Comparison of ENCODE assay signal across 12 mouse cellular contexts in the genomic region with DNA sequence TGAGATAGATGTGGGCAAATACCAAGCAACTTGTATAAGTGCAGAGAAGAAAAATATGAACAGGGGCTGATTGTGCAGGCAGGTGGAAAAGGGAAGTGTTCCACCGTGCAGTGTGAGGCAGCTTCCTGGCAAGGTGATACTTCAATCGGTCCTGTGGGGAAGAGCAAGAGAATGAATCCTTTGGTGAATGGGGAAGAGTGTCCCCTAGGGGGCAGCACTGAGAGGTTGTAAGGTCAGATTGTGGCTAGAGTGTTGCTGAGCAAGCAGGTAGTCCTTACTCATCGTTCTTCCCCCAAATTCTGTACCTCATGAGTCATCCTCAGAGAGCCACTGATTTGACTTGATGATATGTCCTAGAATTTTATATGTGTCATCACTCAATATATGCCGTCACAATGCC. TPM values are rescaled to one million over a fixed set of nuclear protein-coding genes. Genes with fewer than 3 reads are reported as not detected.
DNase-seq lines count a peak whose midpoint lies in the region; ATAC-seq and TF ChIP-seq lines count a peak whose summit lies in the region.
"Had no signal": no experiment of that assay in that cellular context is flagged by ENCODE, and none has a peak within 500 bp of the region (broad histone marks: within the 10 kb centered on the region; RNA-seq: fewer than 3 reads in every experiment).

No protein-coding gene starts in this region.

- intact Hi-C loops in left cerebral cortex, adult 2 months (cut with DNase I), result no loop called here
- intact Hi-C loops in left cerebral cortex, postnatal 36 days (cut with DNase I), result no loop called here

- no peaks in the 10 kb centered on the region for H3K27me3 ChIP-seq in splenic B cell, adult 2 months (ENCODE audit: control insufficient read depth, insufficient read depth, low read length, poor library complexity, severe bottlenecking)

- TF ChIP-seq CTCF in left cerebral cortex, adult 2 months (IDR thresholded peaks at IDR 0.05), result peak; percentile 58

- peak; percentile 15 for ATAC-seq in inflammation-experienced regulatory T-cells, adult 6 months

- H3K4me3 ChIP-seq in left cerebral cortex, adult 2 months, result no peak overlapping the region
- H3K4me3 ChIP-seq: liver, embryonic 15.5 days had no signal

- H3K27ac ChIP-seq in left cerebral cortex, adult 2 months, result no peak overlapping the region
- H3K27ac ChIP-seq: liver, embryonic 15.5 days had no signal

- no peaks in the 10 kb centered on the region for H3K36me3 ChIP-seq in splenic B cell, adult 2 months (ENCODE audit: control insufficient read depth, insufficient read depth, low read length, poor library complexity, severe bottlenecking)
- H3K36me3 ChIP-seq: liver, embryonic 15.5 days had no signal

- DNase-seq in adrenal gland, adult (ENCODE audit: inconsistent age in 2 of 2, low spot score in 1 of 2), result peak; percentile 48 to 79
- DNase-seq in adrenal gland, postnatal 4 days (ENCODE audit: low spot score in 2 of 2), result no peak
- DNase-seq in left cerebral cortex, adult 2 months (ENCODE audit: extremely low spot score in 1 of 2, low spot score in 2 of 2), result peak in 1 of 2 experiments; percentile 43
- no peak for DNase-seq in left cerebral cortex, postnatal 36 days (ENCODE audit: low spot score in 2 of 2)
- peak; percentile 57 for DNase-seq in adrenal gland, adult 2 months
- DNase-seq in splenic B cell, adult 2 months (ENCODE audit: low read depth, low spot score), result peak; percentile 71
- no peak for DNase-seq in layer of hippocampus, adult 11-12 months (ENCODE audit: low spot score)

RNA-seq across cellular contexts. Expression of gene Tub, which starts 4.0 kb away (rescaled TPM):
- 10 to 100 TPM; 44.9 to 48.1 TPM for total RNA-seq in adrenal gland, postnatal 4 days (2021)
- 100 to 1,000 TPM; 140 to 148 TPM for total RNA-seq in left cerebral cortex, adult 2 months (2021)
- total RNA-seq in left cerebral cortex, postnatal 36 days (2021), result 100 to 1,000 TPM; 106 to 143 TPM
- 10 to 100 TPM; 25.9 to 41.5 TPM for total RNA-seq in adrenal gland, adult 2 months (2021)
- 13.1 and 26.2 TPM in 2 replicates for polyA plus RNA-seq in adrenal gland, adult 2 months (2012; rRNA removed)
- polyA plus RNA-seq in inflammation-experienced regulatory T-cells, adult 6 months (2017; shearing (Covaris generic)), result under 1 TPM; 0.26 to 0.55 (median 0.52) TPM

RNA-seq across cellular contexts. Expression of gene Eif3f, which starts 20.0 kb away (rescaled TPM):
- total RNA-seq in adrenal gland, postnatal 4 days (2021), result 100 to 1,000 TPM; 246 to 249 TPM
- total RNA-seq in left cerebral cortex, adult 2 months (2021), result 10 to 100 TPM; 95.6 to 96.2 TPM
- total RNA-seq in left cerebral cortex, postnatal 36 days (2021), result 10 to 100 TPM; 89.7 to 96.0 TPM
- 100 to 1,000 TPM; 118 to 158 TPM for total RNA-seq in adrenal gland, adult 2 months (2021)
- 634 and 641 TPM in 2 replicates for polyA plus RNA-seq in adrenal gland, adult 2 months (2012; rRNA removed)
- 10 to 100 TPM; 29.7 to 43.3 (median 34.1) TPM for polyA plus RNA-seq in inflammation-experienced regulatory T-cells, adult 6 months (2017; shearing (Covaris generic))

RNA-seq across cellular contexts. Expression of gene Nlrp10, which starts 24.2 kb away (rescaled TPM):
- under 1 TPM; 0.48 to 0.62 TPM for total RNA-seq in adrenal gland, postnatal 4 days (2021)
- under 1 TPM; 0.40 to 0.48 TPM for total RNA-seq in left cerebral cortex, adult 2 months (2021)
- under 1 TPM; 0.52 TPM for total RNA-seq in left cerebral cortex, postnatal 36 days (2021)
- total RNA-seq in adrenal gland, adult 2 months (2021), result under 1 TPM; 0.17 to 0.61 TPM
- polyA plus RNA-seq in adrenal gland, adult 2 months (2012; rRNA removed), result 0.02 TPM in 2 replicates
- under 1 TPM in 1 of 3 experiments, not detected in 2; 0.17 TPM for polyA plus RNA-seq in inflammation-experienced regulatory T-cells, adult 6 months (2017; shearing (Covaris generic))

RNA-seq across cellular contexts. Expression of gene Olfr519, which starts 60.0 kb away (rescaled TPM):
- not detected for total RNA-seq in adrenal gland, postnatal 4 days (2021)
- total RNA-seq in left cerebral cortex, adult 2 months (2021), result not detected
- total RNA-seq in left cerebral cortex, postnatal 36 days (2021), result not detected
- total RNA-seq in adrenal gland, adult 2 months (2021), result not detected
- not detected in 2 replicates for polyA plus RNA-seq in adrenal gland, adult 2 months (2012; rRNA removed)
- polyA plus RNA-seq in inflammation-experienced regulatory T-cells, adult 6 months (2017; shearing (Covaris generic)), result not detected
- polyA plus RNA-seq: C2C12; gonadal fat pad, adult 2 months; liver, embryonic 15.5 days; stomach, embryonic 16.5 days had no signal

Comparison
In these comparisons a context has a peak if more than half of its experiments do, and no peak if none do; other contexts are left out.
1. DNase-seq: peak in adrenal gland, adult (2 of 2), adrenal gland, adult 2 months (single experiment) and splenic B cell, adult 2 months (single experiment); none in adrenal gland, postnatal 4 days (0 of 2), left cerebral cortex, postnatal 36 days (0 of 2) and layer of hippocampus, adult 11-12 months (single experiment).